Mouse (Mus musculus) cerebellum, adult 2 months (tissue): ENCODE measurements around the gene Svs1. TPM values are rescaled to one million over a fixed set of nuclear protein-coding genes. Genes with fewer than 3 reads are reported as not detected.

Experiments
- DNase-seq, 2 experiments: peaks; one replicate each; pipeline ENCODE4 v3.0.0; 2021
- H3K27ac ChIP-seq: fragments of 200-500 bp; 2 replicates; pipeline ENCODE4 v1.5.1; 2012; ENCODE audit warnings: low read length, control low read depth, inconsistent platforms; ENCODE audit not compliant: insufficient read depth
- H3K27me3 ChIP-seq: fragments of 200-500 bp; 2 replicates; pipeline ENCODE4 v1.6.1; 2012; ENCODE audit warnings: inconsistent platforms, mild to moderate bottlenecking, low read length, moderate library complexity; ENCODE audit not compliant: control insufficient read depth, insufficient read depth
- H3K4me1 ChIP-seq: fragments of 200-500 bp; 2 replicates; pipeline ENCODE4 v1.6.1; 2011; ENCODE audit warnings: low read length; ENCODE audit not compliant: control insufficient read depth, insufficient read depth
- H3K4me3 ChIP-seq: fragments of 200-500 bp; replicated peaks from 2 replicates; pipeline ENCODE3; 2011; ENCODE audit warnings: mild to moderate bottlenecking, low read depth, low read length, control low read depth; ENCODE audit not compliant: insufficient read depth
- CTCF ChIP-seq: fragments of 200-500 bp; IDR thresholded peaks from 2 replicates; pipeline ENCODE4 v1.5.1; 2011; ENCODE audit warnings: low read depth, mild to moderate bottlenecking, control low read depth, low read length, moderate library complexity, borderline replicate concordance; ENCODE audit not compliant: insufficient read depth
- POLR2A ChIP-seq: fragments of 200-500 bp; IDR thresholded peaks from 2 replicates; pipeline ENCODE4 v1.6.1; 2011; ENCODE audit warnings: low read length, control low read depth, borderline replicate concordance; ENCODE audit not compliant: insufficient read depth
- WGBS: fragments of 180-500 bp; shearing (Covaris S2); methylation state at CpG from one replicate; pipeline ENCODE4 v1.1.7; 2018; 5-methylcytosine and 5-hydroxymethylcytosine counted together
- polyA plus RNA-seq: library from polyadenylated mRNA; depleted of rRNA; stranded (reverse); fragments of >200 nt; gene quantifications from 2 replicates; pipeline ENCODE4 v1.2.3, GENCODE M21; 2012; rRNA removed

Gene Svs1
- not detected in 2 replicates for polyA plus RNA-seq

- no peak within 1 kb of the TSS for H3K4me3 ChIP-seq
- H3K27me3 ChIP-seq: no peaks in the 10 kb centered on the region; the same call in 1 of the 2 replicates
- WGBS: 56% methylated on average over 7 of the region's 7 CpGs
- no peak for DNase-seq
- H3K4me1 ChIP-seq: no peaks in the 10 kb centered on the region
- TF ChIP-seq CTCF: no peak
- no peak for TF ChIP-seq POLR2A
- no peak within 1 kb of the TSS for H3K27ac ChIP-seq
Measured at GRCm38 (mm10) chr6:48986444-48986990, at the start of gene Svs1. Gene Svs1, plus strand, starts transcription at chr6:48986861.

- no peak overlapping the region for H3K4me3 ChIP-seq
- H3K27me3 ChIP-seq: no peaks in the 10 kb centered on the region
- WGBS: 66% methylated on average over 2 of the region's 2 CpGs
- no peak overlapping the region for H3K27ac ChIP-seq
- TF ChIP-seq CTCF (no peak), POLR2A (no peak)
- H3K4me1 ChIP-seq: no peaks in the 10 kb centered on the region
- DNase-seq: no peak
Measured at GRCm38 (mm10) chr6:48949596-48949995, 37.1 kb upstream of the Svs1 start.

- no peak for DNase-seq
- Histone ChIP-seq H3K4me1 (no peaks in the 10 kb centered on the region), H3K4me3 (no peak overlapping the region), H3K27me3 (no peaks in the 10 kb centered on the region), H3K27ac (no peak overlapping the region)
- no peak for TF ChIP-seq CTCF
- TF ChIP-seq POLR2A: no peak
- 84% methylated on average over 5 of the region's 5 CpGs for WGBS
Measured at GRCm38 (mm10) chr6:48950676-48951075, 36.0 kb upstream of the Svs1 start.

- Histone ChIP-seq H3K4me1 (no peaks in the 10 kb centered on the region), H3K27me3 (no peaks in the 10 kb centered on the region), H3K27ac (no peak overlapping the region), H3K4me3 (no peak overlapping the region)
- no peak for TF ChIP-seq POLR2A
- no peak for TF ChIP-seq CTCF
- no peak for DNase-seq
- WGBS: 88% methylated on average over 6 of the region's 6 CpGs
Measured at GRCm38 (mm10) chr6:48951630-48952029, 35.0 kb upstream of the Svs1 start.

- H3K27ac ChIP-seq: no peak overlapping the region
- no peak for DNase-seq
- no peaks in the 10 kb centered on the region for H3K4me1 ChIP-seq
- H3K4me3 ChIP-seq: no peak overlapping the region
- no peak for TF ChIP-seq CTCF
- no peak for TF ChIP-seq POLR2A
- WGBS: 82% methylated on average over 5 of the region's 5 CpGs
- H3K27me3 ChIP-seq: no peaks in the 10 kb centered on the region
Measured at GRCm38 (mm10) chr6:48953220-48953619, 33.4 kb upstream of the Svs1 start.

GRCm38 (mm10) chr6:48954211-48954610 is 32.5 kb upstream of the Svs1 start:
- no peak overlapping the region for H3K27ac ChIP-seq
- DNase-seq: no peak
- WGBS: 77% methylated on average over 5 of the region's 5 CpGs
- no peak overlapping the region for H3K4me3 ChIP-seq
- TF ChIP-seq CTCF (no peak), POLR2A (no peak)
- H3K27me3 ChIP-seq: no peaks in the 10 kb centered on the region
- H3K4me1 ChIP-seq: no peaks in the 10 kb centered on the region

- DNase-seq: no peak
- no peak overlapping the region for H3K4me3 ChIP-seq
- no peaks in the 10 kb centered on the region for H3K27me3 ChIP-seq
- WGBS: 73% methylated on average over 1 of the region's 1 CpGs
- H3K27ac ChIP-seq: no peak overlapping the region
- TF ChIP-seq CTCF: no peak
- no peak for TF ChIP-seq POLR2A
- no peaks in the 10 kb centered on the region for H3K4me1 ChIP-seq
Measured at GRCm38 (mm10) chr6:48954946-48955345, 31.7 kb upstream of the Svs1 start.

- TF ChIP-seq POLR2A (no peak), CTCF (no peak)
- 91% methylated on average over 4 of the region's 4 CpGs for WGBS
- Histone ChIP-seq H3K27me3 (no peaks in the 10 kb centered on the region), H3K4me1 (no peaks in the 10 kb centered on the region), H3K4me3 (no peak overlapping the region), H3K27ac (no peak overlapping the region)
- DNase-seq: no peak
Measured at GRCm38 (mm10) chr6:48956785-48957184, 29.9 kb upstream of the Svs1 start.
